Mouse (Mus musculus) embryo, embryonic 11.5 days (tissue): Measurements from ENCODE around the gene Hspa5.
"Not testable (repeated sequence)": the region's sequence is repeated elsewhere in the genome, so short reads cannot be mapped to it uniquely, and the experiment has no call there.

ENCODE experiments used
- DNase-seq: peaks from one replicate; pipeline ENCODE4 v3.0.0-alpha.2; 2012; ENCODE audit warnings: low read depth, low spot score

Hspa5 gene

DNA sequence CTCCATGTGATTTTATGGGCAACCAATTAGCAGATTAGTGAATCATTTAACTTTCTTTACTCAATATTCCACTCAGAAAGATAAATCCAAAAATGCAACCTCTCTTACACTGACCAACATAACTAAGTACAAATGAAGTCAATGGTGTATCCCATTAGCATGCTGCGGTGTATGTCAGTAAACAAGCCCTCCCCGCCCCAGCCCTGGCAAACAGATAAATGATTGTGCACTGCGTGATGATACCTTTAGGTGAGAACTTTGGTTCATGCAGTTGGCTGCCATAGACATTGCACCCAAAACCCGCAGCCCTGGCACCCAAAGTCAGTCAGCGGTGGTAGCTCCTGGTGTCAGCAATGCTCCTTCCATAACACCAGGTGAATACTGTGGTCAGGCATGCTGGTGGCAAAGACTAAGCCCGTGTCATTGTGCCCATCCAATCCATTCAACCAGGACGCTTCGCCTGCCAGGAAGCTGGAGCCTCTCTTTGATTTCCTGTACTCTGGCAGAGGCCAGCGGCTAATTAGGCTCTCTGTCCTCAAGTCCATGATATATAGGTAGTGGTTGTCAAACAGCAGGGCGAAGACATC is 33.7 kb downstream of the Hspa5 start:
- DNase-seq, result no peak

- DNase-seq, result no peak
These were observed 36.3 kb downstream of the Hspa5 start for GRCm38 (mm10) chr2:34808057-34808456.

- DNase-seq, result no peak
These were observed 37.8 kb downstream of the Hspa5 start for GRCm38 (mm10) chr2:34809568-34809967.

DNA sequence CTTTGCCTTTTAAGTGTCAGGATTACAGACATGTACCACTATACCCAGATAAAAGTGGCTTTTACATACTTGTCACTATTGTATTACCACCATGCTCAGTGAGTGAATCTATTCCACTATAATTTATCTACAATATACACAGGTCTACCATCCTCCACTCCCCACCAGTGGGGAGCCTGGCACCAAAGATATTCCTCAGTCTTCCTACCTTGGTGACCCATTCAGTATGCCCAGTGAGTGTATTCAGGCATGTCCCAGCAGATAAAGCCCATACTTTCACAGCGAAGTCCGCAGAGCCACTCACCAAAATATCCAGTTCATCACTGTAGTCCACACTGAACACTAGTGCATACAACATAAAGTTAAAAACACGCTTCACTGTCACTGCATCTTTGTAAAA is 39.0 kb downstream of the Hspa5 start:
- no peak for DNase-seq

- DNase-seq, result no peak
These were observed 40.9 kb downstream of the Hspa5 start for GRCm38 (mm10) chr2:34812706-34813105.

- not testable (repeated sequence) for DNase-seq
These were observed 44.1 kb downstream of the Hspa5 start for GRCm38 (mm10) chr2:34815893-34816292.

GRCm38 (mm10) chr2:34818492-34818891 is 46.7 kb downstream of the Hspa5 start:
- no peak for DNase-seq

GRCm38 (mm10) chr2:34825827-34826459 is 54.2 kb downstream of the Hspa5 start, which contains the start of gene Fbxw2:
Gene Fbxw2, minus strand, starts transcription at chr2:34826311.
- DNase-seq, result peak; percentile 83

DNA sequence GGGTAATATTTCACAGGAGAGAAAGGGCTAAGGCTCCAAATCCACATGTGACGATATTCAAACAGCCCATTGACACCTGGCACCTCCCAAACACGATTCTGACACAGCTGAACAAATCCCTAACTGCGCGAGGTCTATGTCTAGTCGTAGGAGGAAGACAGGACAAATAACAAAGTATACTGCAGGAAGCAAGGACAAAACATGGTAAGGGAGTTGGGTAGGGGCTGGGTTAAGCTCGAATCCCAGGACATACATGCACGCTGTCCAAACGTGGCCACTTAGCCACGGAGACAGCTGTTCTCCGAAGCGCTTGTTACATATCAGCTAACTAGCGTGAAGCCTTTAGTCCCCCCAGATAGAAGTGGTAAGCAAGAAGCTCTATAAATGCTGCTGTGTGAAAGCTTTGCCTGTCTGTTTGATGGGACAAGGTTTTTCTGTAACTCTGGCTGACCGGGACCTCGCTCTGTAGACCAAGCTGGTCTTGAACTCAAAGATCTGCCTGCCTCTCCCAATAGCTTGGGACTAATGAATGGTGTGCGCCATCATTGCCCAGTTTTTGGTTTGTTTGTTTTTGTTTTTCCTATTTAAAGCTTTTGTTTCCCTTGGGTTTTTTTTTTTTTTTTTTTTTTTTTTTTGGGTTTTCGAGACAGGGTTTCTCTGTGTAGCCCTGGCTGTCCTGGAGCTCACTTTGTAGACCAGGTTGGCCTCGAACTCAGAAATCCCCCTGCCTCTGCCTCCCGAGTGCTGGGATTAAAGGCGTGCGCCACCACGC is 54.9 kb downstream of the Hspa5 start:
- peak; percentile 5 for DNase-seq
